Mouse (Mus musculus): ENCODE measurements around the gene Tnfsf8.

DNA sequence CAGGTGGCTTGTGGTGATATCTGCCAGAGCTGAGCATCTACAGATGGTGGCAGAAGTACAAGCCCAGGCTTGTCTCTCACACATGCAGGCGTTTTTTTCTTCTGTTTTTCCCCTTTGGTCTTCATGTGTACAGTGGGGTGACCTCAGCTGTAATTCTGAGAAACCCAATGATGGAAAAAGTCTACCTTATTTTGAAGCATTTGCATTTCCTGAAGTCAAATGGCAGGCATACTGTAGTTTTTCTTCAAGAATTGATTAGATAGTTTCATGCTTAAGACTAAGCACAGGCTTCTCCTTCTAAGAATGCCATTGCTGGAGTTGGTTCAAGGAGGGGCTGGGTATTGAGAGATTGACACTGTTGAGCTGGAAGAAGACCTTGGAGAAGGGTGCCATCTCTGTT is 18.9 kb downstream of the Tnfsf8 start:
- TF ChIP-seq POLR2A (IDR thresholded peaks at IDR 0.05; ENCODE audit: low read depth, low read length), result no peak
- no peak for TF ChIP-seq CTCF (IDR thresholded peaks at IDR 0.05; ENCODE audit: extremely low read depth, insufficient read depth, insufficient read length, insufficient replicate concordance)
